ENCODE assay signal across 23 mouse cellular contexts in the genomic region with DNA sequence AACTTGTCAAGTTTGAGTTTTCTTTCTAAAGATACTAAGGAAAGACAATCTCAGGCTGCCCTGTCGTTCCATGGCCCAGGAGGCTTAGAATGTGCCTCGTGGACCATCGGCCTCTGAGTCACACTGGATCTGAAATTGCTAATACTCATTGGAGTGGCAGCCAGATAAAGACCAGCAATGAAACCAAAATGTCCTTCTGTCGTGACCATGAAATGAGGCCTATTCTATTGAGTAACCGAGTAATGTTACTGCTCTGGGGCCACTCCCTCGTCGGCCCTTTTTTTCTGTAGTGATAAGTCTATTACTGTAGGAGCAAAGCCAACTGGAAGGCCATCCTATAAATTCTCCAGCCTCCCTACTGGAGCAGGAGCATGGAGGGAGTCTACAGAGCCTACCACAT.
DNase-seq lines count a peak whose midpoint lies in the region; ATAC-seq and TF ChIP-seq lines count a peak whose summit lies in the region.
"Had no signal": no experiment of that assay in that cellular context is flagged by ENCODE, and none has a peak within 500 bp of the region (broad histone marks: within the 10 kb centered on the region; RNA-seq: fewer than 3 reads in every experiment).

No protein-coding gene starts in this region.

- no peaks in the 10 kb centered on the region for H3K36me3 ChIP-seq in kidney, postnatal 0 days (ENCODE audit: insufficient read depth, low read length)
- no peaks in the 10 kb centered on the region for H3K36me3 ChIP-seq in intestine, postnatal 0 days (ENCODE audit: control insufficient read depth, insufficient read depth)
- H3K36me3 ChIP-seq: embryonic facial prominence, embryonic 15.5 days; forebrain, embryonic 10.5 days; forebrain, embryonic 15.5 days; heart, embryonic 15.5 days; hindbrain, embryonic 10.5 days had no signal

- no peaks in the 10 kb centered on the region for H3K9me3 ChIP-seq in kidney, postnatal 0 days (replicated peaks; ENCODE audit: low read length)
- H3K9me3 ChIP-seq in intestine, postnatal 0 days (ENCODE audit: control insufficient read depth): no peaks in the 10 kb centered on the region
- H3K9me3 ChIP-seq: embryonic facial prominence, embryonic 15.5 days; forebrain, embryonic 10.5 days; forebrain, embryonic 15.5 days; heart, embryonic 15.5 days; hindbrain, embryonic 10.5 days had no signal

- DNase-seq in kidney, postnatal 0 days (ENCODE audit: low spot score): peak; percentile 12
- DNase-seq in kidney, adult 18-20 months: no peak
- DNase-seq in adrenal gland, adult 8-10 months: peak; percentile 57
- DNase-seq in adrenal gland, postnatal 25 days: peak; percentile 14
- DNase-seq in embryo, embryonic 10 days (ENCODE audit: low spot score): no peak
- DNase-seq in T-cell, adult 2 months (ENCODE audit: low spot score): no peak
- DNase-seq: cerebellum, adult 18-20 months; cerebellum, postnatal 10 days; embryo, embryonic 11 days; gastrocnemius, postnatal 10 days; heart, adult 2 months; heart, postnatal 14 days; kidney, adult 11 months had no signal

- no peak for ATAC-seq in kidney, postnatal 0 days (replicated peaks; ENCODE audit: low FRiP score, low read depth)
- peak; percentile 74 for ATAC-seq in intestine, postnatal 0 days
- ATAC-seq: forebrain, embryonic 15.5 days; Patski had no signal

- H3K9ac ChIP-seq in kidney, postnatal 0 days (ENCODE audit: low read depth, low read length): no peak overlapping the region
- H3K9ac ChIP-seq in intestine, postnatal 0 days (ENCODE audit: low read depth, low read length): no peak overlapping the region
- H3K9ac ChIP-seq: embryonic facial prominence, embryonic 15.5 days; forebrain, embryonic 15.5 days; heart, embryonic 15.5 days; hindbrain, embryonic 14.5 days had no signal

- no peak for TF ChIP-seq CTCF in kidney, postnatal 0 days (IDR thresholded peaks at IDR 0.05; ENCODE audit: low read depth)
- no peak for TF ChIP-seq CTCF in intestine, postnatal 0 days (IDR thresholded peaks at IDR 0.05; ENCODE audit: low read depth)

- H3K27ac ChIP-seq in kidney, postnatal 0 days: no peak overlapping the region
- peak overlapping the region; percentile 36; the same call in 1 of the 2 replicates for H3K27ac ChIP-seq in intestine, postnatal 0 days (ENCODE audit: low read depth, low read length)
- H3K27ac ChIP-seq: embryonic facial prominence, embryonic 15.5 days; forebrain, embryonic 10.5 days; forebrain, embryonic 15.5 days; heart, adult 2 months; heart, embryonic 15.5 days; hindbrain, embryonic 10.5 days; hindbrain, embryonic 14.5 days had no signal

- H3K4me3 ChIP-seq in kidney, postnatal 0 days (replicated peaks; ENCODE audit: low read depth, low read length): no peak overlapping the region
- no peak overlapping the region for H3K4me3 ChIP-seq in intestine, postnatal 0 days (ENCODE audit: low read depth, low read length)
- H3K4me3 ChIP-seq: embryonic facial prominence, embryonic 15.5 days; erythroblast, embryonic 14.5 days; forebrain, embryonic 10.5 days; forebrain, embryonic 15.5 days; heart, adult 2 months; heart, embryonic 15.5 days; hindbrain, embryonic 10.5 days had no signal

- 86% methylated on average over 7 of the region's 7 CpGs for WGBS in kidney, postnatal 0 days
- 39% methylated on average over 7 of the region's 7 CpGs for WGBS in intestine, postnatal 0 days

- H3K27me3 ChIP-seq in kidney, postnatal 0 days (ENCODE audit: insufficient read depth, low read length): no peaks in the 10 kb centered on the region
- no peaks in the 10 kb centered on the region for H3K27me3 ChIP-seq in intestine, postnatal 0 days (replicated peaks; ENCODE audit: control insufficient read depth, insufficient read depth, low read length)
- H3K27me3 ChIP-seq: embryonic facial prominence, embryonic 15.5 days; forebrain, embryonic 15.5 days; heart, embryonic 15.5 days; Patski had no signal

- no peak overlapping the region for H3K4me2 ChIP-seq in kidney, postnatal 0 days (ENCODE audit: low read length)
- no peak overlapping the region for H3K4me2 ChIP-seq in intestine, postnatal 0 days (replicated peaks; ENCODE audit: low read depth)
- H3K4me2 ChIP-seq: embryonic facial prominence, embryonic 15.5 days; forebrain, embryonic 15.5 days; heart, embryonic 11.5 days; heart, embryonic 15.5 days; hindbrain, embryonic 14.5 days had no signal

- H3K4me1 ChIP-seq in kidney, postnatal 0 days (replicated peaks; ENCODE audit: insufficient read depth, low read length): no peaks in the 10 kb centered on the region
- no peaks in the 10 kb centered on the region; the same call in 1 of the 2 replicates for H3K4me1 ChIP-seq in intestine, postnatal 0 days (replicated peaks; ENCODE audit: control insufficient read depth, insufficient read depth, low read length)
- H3K4me1 ChIP-seq: embryonic facial prominence, embryonic 15.5 days; forebrain, embryonic 10.5 days; forebrain, embryonic 15.5 days; heart, embryonic 15.5 days; hindbrain, embryonic 10.5 days had no signal

Comparison
In these comparisons a context has a peak if more than half of its experiments do, and no peak if none do; other contexts are left out.
1. DNase-seq: peak in kidney, postnatal 0 days (single experiment), adrenal gland, adult 8-10 months (single experiment) and adrenal gland, postnatal 25 days (single experiment); none in kidney, adult 18-20 months (single experiment), embryo, embryonic 10 days (single experiment) and T-cell, adult 2 months (single experiment).